Mouse (Mus musculus): ENCODE data around the gene Ltbp3.

The Ltbp3 gene

DNA sequence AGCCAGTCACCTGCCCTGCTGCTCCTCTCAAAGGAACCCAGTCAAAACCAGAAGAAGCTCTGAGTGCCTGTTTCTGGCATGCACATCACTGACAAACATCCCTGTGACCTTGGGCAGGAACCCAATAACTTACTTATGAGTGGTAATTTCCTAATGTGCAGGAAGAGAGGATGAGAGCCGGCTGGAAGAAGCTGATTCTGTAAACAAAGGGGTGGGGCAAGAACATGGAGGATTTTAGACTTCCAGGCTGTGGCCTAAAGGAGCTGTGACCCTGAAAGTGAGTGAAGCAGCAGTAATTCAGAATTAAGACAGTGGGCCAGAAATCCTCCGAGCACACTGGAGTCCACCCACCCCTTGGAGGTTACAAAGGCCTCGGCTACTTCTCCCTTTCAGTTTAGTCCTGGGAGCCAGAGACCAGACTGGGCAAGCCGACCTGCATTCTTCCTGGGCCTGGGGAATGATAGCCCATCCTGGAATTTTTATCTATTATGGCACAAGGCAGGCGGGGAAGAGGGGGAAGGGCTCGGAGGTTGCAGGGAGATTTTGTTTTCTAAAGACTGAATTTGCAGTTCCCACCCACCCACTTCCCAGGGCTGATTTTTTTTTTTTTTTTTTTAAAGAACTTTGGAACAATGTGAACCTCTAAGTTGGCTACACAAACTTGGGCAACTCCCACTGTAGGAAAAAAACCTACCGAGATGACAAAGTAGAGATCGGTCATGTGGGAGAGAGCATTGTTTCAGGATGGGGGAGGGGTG, 65.5 kb downstream of the Ltbp3 start:
- DNase-seq (ENCODE audit: low read depth): peak; percentile 64

DNA sequence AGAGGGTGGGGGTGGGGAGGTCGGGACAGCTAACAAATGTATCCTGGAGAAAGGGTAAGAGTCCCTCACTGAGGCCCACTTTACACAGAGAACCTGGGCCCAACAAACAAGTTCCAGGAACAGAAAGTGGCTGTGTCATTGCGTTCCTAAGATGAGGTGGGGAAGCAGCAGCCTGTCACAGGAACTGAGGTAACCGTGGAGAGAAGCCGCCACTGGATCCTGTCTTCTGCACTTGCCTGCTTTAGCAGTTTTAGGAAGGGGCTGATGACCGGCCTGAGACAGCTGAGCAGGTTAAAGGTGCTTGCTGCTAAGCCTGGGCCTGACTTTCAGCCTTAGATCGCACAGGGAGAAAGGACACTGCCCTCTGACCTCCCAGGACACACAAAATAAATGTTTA, 66.1 kb downstream of the Ltbp3 start:
- DNase-seq (ENCODE audit: low read depth): peak; percentile 71

DNA sequence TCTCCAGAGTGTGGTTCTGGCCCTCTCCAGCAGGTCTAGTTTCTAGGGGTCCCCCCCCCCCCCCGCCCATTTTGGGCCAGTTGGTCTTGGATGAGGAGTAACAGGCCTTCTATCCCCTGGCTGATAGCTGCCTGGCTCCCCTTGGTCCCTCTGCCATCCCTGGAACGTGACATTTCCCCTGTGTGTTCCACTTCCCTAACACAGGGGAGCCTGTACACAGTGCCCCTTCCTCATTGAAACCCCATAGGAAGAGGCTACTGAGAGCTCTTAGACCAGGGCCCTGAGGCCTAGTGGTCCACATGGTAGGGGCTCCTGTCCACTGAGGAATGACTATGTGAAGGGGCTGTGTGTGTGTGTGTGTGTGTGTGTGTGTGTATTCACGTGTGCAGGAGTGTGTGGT, 67.0 kb downstream of the Ltbp3 start:
- DNase-seq (ENCODE audit: low read depth): no peak
